Mouse (Mus musculus) left cerebral cortex, adult 11 months (tissue): ENCODE measurements around the gene Nup160.

Experiments used
- DNase-seq: peaks from one replicate; pipeline ENCODE4 v3.0.0; 2022; ENCODE audit warnings: low spot score

The Nup160 gene

DNA sequence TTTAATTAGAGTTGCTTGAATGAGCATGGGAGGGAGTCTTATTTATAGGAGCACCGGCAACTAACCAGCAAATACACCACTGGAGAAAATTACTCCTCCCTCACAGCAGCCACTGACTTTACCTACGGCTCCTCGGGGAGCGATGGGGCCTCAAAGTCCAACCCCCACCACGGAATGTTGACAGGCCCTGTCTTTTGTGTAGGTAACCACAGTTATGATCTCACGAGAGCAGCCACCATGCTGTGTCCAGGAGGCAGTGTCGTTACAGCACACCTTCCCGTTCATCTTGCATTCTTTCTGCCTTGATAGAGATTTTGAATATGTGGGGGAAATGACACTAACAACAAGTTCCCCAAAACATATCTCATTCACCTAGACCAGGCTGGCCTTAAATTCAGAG, at the start of gene Nup160:
Gene Nup160, plus strand, starts transcription at position 209 of the 400 bp plus-strand sequence.
- no peak for DNase-seq

DNA sequence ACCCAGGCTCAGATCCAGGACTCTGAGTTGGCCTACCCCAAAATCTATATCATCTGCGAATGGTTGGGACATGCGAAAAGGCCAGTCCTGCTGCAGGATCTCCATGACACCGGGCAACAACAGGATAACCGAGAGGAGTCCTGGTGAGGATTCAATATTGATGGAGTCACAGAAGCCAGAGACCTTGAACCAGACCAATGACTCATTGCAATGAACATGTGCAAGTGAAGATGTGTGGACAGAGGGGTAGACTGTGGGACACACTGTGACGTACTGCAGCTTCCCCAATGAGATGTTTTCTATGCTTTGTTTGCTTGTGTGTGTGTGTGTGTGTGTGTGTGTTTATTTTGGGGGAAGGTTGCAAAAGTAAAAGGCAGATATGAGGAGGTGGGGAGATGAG, 48.8 kb upstream of the Nup160 start:
- DNase-seq: no peak

DNA sequence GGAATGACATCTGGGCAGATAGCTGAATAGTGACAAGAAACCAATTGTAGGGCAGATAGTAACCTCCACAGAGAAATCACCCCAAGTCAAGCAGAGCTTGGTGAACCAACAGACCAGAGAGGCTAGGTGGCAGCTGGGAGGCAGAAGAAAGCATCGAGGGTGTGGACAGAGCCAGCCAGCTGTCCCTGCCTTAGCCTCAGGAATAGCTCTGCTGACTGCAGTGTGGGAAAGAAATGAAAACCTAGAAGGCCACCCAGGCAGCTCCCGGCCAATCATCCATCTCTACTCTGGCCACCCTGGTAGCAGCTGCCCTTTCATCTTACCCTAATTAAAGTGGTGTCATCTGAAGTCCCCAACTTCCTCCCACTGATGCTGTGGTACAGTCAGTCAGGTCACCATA, 47.5 kb upstream of the Nup160 start:
- DNase-seq: no peak

DNA sequence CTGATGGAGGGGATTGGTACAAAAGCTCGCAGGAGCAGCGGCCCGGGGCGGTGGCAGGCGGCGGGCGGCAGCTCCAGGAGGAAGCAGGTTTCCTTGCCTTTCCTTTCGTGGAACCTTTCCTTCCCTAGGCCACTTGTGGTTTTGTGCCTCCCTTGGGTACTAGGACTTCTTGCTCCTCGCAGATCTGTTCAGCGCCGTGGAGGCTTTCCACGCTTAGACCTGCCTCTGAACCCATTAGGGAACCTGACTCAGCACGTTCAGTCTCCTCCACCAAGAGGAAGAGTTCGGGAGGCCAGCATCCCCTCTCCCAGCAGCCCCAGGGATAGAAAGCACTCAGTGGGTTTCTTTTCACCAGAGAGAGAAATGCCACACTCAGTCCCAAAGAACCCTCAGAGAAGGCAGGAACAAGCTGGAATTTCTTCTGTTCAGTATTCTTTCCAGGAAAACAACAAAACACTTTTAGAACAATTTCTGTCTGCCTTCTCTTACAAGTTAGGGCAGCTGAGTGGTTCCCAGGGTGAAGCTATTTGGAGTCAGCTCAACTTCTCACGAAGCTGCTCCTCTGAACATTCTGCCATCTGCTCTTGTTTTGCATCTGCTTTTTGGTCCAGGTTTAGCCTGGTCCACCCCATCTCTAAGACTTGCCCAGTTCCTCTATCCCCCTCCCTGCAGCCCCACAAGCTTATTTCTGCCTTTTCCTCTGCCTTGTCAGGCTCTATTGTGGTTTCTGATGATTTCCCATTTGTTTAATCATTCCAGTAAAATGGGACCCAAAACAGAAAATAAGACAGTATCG, 44.9 kb upstream of the Nup160 start:
- DNase-seq: no peak

DNA sequence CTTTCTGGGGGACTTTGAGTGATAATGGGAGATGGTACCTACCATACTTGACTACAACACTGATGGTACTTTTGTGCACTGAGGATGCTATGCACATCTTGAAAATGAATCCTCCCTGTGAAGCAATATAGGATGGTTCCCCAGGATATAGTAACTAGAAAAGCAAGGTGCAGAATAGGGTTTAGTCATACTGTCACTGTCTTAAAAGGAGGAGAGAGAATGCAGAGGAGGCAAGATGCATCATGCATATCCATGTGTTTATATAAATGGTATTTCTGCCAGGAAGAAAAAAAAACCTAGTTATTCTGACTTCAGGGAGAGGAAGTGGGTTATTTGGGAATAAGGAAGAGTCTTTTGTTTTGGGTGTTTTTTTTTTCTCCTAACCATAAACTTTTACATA, 42.3 kb upstream of the Nup160 start:
- DNase-seq: no peak

DNA sequence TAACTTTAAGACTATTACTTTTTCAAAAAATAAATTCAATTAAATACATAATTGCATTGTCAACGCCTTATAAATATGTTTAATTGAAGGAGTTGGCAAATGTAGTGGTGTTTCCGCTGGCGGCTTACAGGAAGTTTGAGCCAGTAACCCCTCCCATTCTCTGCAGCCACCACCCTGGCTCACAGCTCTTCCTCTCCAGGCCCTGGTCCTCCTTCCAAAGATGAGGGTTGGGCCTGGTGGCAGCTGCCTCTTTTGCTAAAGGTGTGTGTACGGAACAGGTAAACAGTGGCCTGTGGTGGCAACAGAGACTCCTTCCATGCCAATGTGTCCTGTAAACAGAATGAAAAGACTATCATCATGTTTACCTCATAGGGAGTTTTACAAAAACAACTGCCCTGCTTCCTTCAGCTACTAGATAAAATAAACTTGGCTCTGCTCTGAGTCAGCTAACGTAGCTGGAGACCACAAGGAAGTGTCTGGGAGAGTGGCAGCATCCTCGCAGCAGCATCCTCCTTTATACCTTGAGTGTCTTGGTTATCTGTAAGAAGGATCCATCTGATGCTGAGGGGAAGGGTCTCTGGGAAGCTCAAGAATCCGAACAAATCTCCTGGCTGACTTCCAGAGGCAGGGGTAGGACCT, 41.8 kb upstream of the Nup160 start:
- no peak for DNase-seq

DNA sequence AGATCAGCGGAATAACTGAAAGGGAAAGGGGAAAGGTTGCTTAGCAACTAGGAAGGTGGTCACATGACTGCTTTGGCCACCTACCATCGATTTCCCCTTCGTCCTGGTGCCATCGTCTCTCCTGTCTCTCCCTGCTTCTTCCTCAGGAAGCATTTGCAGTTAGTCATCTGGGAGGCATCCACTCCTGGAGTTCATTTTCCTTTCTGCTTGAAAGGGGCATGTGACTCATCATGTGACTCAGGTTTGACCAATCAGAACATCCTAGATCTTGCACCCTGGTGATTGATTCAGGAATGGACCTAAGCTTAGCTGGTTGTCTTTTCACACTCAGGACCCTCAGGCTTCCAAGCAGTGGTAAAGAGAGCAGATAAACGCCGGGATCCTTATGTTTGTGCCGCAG, 40.2 kb upstream of the Nup160 start:
- no peak for DNase-seq

DNA sequence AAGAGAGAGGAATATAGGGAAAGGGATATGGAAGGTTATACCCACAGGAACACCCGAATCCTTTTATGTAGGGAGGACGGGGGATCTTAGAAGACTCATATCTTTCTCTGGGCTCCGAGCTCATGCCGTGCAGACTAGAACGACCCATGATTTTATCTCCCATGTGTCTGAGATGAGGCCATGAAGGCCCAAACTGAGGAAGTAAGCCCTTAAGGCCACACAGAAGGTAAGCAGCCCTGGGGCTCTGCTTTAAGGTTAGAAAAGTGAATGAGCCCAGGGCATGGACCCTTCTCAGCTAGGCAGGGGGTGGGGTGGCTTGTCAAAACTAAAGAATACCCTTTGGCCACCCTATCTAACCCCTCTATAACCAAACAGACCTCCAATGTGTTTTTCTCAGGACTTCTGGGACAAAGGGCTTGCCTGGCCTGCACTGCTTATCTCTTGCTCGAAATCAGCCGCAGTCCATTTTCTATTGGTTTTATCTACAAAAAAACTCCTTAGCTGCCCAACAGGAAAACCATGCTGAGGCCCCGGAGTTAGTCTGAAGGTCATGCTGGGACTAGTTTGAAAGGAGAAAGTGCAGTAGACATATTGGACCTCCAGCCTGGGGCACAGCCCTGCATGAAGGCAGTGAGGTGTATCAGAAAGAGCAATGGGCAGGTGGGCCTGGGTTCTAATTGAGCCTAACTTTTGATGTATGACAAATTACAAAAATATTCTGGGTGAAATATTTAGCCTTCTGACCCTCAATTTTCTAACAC, 37.8 kb upstream of the Nup160 start:
- no peak for DNase-seq

DNA sequence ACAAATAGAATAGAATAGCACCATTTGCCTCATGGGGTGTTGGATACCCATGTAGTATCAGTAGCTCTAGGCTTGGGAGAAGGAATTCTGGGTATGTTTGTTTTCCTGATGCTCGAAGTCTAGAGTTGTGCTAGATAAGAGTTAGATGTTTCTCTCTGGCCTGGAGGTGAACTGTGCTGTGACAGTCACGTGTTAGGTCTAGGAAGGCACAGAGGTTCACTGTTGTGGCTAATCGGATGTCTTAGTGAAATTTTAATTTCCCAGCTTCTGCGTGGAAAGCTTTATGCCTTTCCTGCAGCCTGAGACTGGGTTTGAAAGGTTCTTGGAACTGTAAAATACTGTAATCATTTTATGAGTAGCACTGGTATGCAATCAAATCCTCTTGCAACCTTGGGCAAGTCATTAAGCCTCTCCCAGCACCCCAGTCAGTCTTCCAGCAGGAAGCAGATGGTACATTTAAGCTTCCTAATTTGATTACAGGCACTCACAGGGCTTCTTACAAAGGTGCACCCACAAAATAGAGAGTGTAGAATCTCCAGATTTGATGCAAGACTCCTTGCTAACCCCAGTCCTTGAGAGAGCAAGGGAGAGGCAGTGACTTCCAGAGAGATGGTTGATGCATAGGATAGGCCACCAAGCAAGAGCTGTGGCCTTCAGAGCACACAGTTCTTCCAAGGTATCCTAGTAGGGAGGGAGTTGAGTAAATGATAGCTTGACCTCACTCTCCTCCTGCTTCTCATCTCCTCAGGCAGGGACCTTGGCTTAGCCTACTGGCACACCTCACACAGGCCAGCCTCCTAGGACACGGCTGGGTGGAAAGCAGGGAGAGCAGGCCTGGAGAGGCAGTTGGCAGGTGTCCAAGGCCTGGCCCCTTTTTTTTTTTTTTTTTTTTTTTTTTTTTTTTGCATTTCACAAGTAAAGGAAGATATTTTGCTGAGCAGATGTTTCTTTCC, 37.0 kb upstream of the Nup160 start:
- DNase-seq: no peak

DNA sequence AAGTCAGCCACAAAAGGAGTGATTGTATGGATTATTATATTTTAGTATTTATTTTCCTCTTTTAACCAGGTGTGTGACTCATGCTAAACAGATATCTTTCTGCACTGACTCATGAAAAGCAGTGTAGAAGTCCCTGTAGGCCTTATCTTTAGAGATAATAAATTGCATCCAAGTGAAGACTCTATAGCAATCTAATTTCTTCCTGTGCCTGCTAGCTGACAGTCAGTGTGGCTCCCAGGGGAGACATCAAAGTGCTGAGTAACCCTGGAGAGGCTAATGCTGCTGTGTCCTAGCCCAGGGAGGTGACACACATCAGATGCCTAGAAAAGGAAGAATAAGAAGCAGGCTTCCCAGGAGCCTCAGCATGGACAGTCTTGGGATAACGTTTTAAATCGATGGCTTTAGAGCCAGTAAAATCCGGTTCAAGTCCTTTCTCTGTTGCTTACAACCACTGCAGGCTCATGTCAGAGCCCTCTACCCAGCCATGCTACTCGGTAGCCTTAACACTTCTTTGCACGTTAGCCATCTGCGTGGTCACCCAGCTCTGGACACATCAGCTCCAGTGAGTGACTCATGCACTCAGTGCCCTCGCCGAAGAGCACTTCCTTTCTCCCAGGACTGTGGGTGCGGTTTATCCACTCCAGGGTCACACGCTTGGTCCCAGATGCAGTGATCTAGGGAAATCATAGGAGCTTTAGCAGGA, 35.9 kb upstream of the Nup160 start:
- no peak for DNase-seq

DNA sequence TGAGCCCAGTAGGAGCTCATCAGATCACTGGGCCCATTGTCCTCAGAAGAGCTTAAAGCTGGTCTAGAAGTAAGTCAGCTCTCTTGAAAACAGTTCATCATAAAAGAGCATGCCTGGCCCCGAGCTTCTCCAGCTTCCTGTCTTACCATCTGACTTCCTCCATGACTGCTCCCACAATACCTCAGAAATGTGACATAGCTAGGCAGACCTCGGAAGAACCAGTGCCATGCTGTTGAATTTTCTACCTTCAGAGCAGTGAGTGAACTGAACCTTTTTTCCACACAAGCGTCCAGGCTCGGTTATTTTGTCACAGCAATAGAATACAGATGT, 35.3 kb upstream of the Nup160 start:
- no peak for DNase-seq

DNA sequence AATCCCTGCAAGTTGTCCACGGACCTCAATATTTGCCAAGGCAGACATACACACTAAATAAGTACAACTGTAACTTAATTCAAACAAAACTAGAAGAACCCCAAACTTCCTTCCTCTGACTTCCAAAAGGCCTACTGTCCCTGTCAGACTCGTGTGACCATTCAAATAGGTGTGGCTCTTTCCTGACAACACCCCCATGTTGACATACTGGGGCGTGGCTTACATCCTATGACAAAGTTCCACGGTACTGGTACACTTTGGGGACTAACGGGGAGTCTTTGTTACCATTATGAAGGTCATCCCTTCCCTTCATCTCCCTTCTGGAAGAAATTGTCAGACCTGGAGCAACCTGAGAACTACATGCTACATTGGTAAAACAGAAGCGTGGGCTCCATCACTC, 29.9 kb upstream of the Nup160 start:
- DNase-seq: no peak

DNA sequence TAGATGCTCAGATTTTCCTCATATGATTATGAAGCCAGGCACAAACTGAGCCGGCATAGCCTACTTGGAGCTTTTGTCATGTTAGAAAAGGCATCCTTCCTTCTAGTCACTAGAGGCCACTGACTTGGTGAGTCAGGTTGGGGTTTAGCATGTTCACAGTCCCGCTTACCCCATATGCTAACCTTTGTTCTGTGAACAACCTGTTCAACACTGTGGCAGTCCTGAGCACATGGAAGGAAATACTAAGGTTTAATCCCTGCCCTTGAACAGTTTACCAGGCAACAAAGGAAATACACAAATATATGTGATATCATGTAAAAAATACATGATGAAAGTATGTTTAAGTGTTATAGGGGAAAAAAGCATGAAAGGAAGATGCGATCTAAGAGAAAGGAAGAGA, 27.6 kb upstream of the Nup160 start:
- no peak for DNase-seq

DNA sequence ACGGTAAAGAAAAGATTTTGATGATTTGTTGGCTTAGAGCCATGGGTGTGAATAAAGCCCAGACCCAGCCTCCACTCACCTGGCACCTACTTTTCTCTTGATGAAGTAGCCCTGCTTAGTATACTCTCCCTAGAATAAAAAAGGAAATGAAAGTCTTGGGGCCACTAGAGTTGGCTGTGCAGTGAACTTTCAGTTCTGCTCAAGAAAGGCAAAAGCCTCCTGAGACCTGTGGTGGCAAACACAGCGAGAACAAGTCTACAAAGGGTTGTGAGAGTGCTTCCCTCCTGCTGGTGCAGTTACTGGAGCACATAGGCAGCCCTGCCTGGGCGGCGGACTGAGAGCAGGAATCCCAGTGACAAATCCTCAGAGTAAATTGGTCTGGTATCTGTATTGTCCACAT, 27.1 kb upstream of the Nup160 start:
- no peak for DNase-seq

DNA sequence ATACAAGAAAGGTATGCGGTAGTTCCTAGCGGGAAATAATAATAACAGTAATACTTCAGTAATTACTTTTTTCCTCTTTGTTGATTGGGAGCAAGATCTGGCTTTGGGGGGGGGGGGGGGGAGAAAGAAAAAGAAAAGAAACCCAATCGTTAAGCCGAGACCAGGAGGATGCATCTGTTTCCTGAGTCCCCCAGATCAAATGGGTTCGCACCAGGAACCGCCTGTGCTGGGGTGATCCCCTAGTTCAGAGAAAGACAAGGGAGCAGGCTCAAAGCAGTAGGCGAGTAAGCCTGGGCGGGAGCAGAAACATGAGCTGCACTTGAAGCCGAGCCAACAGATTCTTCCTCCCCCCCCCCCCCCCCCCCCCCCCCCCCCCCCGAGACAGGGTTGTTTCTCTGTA, 24.9 kb upstream of the Nup160 start:
- no peak for DNase-seq

DNA sequence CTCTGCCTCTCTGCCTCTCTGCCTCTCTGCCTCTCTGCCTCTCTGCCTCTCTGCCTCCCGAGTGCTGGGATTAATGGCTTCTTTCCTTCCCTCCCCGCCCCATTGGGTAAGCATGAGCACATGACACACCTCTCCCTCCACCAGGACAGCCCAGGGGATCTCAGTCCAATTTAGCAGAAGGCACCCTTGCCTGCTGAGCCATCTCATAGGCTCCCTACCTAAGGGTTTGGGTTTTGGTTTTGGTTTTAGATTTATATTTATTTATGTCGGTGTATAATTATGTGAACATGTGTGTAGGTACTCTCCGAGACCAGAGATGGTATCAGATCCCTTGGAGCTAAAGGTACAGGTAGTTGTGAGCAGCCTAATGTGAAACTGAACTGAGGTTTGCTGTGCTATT, 24.0 kb upstream of the Nup160 start:
- no peak for DNase-seq

DNA sequence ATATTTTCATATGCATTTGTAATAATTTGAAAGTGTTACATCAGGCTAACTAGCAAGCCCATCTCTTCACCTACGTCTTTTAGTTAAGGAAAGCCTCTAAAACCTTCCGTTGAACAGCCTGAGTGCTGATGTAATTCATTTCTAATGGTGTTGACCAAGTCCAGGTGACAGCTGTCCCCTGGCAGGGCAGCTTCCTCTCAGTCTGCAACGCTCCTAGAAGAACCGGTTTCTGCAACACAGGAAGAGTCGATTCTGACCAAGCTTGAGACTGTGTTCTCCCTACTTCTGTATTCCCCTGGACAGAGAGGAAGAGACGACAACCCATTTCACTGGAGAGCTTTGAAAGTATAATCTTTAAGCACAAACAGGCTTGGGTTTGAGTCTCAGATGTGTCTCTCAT, 21.6 kb upstream of the Nup160 start:
- no peak for DNase-seq

DNA sequence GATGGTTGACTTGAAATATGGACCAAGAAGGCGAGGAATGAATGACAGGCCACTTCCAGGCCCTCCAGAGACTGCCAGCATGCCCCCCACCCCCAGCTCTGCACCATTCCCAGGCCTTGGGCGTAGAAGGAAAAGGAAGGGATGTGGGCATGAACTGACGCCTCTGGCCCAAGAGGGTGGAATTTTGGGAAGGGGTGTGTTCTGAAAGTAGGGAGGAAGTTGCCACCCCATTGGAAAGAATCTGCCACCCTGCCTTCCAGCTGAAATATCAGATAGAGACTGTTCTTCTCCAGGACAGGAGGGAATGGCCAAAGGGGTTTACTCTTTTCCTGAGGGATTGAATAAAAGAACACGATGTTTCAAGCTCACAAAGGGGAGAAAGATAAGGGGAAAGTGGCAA, 18.4 kb upstream of the Nup160 start:
- no peak for DNase-seq

DNA sequence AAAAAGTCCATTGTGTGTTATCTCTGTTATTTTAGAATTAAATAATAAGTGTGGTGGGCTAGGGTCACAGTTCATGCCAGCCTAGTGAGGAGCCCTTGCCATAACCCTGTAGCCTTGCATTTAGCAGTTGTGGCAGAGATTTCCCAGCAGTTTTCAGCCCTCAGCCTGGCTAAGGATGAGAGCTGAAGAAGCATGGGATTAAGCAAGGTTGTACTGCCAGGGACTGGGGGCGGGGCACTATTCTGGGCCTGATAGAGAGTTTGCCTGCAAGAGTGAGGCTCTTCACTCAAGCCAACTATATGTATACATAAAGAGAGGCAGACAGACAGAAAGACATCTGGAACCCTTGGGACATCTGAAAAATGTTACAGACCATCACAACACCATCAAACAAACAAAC, 18.0 kb upstream of the Nup160 start:
- no peak for DNase-seq

DNA sequence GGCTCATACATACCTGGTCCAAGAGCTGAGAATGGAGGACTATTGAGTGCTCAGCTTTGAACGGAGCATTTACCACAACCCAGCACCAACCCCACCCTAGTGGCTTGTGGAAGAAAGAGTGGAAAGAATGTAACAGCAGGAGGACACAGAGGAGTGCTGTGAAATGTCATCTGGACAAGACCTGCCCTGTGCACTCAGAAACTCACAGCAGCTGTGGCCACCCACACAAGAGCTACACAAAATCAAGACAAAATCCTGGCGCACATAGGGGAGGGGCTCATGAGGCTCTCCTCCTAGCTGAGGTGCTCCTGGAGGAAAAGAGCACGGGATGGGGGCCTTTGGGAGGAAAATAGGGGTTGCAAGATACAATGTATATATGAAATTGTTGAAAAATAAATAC, 17.4 kb upstream of the Nup160 start:
- no peak for DNase-seq

DNA sequence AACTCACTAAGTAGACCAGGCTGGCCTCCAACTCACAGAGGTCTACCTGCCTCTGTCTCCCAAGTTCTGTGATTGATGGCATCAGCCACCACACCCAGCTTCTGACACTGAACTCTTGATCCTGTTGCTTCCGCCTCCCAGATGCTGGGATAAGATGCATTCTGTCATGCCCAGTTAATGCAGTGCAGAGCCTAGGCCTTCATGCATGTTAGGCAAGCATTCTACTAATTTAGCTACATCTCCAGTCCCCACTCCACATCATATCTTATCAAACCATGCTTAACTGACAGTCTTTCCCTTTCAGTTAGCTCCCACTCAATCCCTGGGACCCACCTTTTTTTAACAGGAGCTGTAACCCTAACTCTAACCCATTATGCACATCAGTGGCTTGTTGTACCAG, 16.1 kb upstream of the Nup160 start:
- DNase-seq: no peak

DNA sequence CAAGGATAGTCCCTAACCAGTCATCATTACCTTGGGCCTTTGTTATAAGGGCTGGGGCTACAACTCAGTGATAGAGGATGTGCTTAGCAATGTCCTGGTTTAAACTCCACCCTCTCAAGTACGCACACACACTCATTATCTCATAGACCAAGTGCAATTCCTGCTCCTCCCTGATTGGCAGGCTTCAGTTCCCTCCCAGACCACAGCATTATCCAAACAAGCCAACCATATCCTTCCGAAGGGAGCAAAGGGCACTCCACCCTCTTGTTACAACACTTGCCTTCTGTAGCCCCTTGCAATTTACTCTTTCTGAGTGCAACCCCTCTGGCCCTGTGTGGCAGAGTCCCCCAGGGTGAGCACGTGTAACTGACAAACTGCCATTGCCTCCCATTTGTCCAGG, 15.6 kb upstream of the Nup160 start:
- DNase-seq: no peak
